Mouse (Mus musculus) megakaryocyte, embryonic 14.5 days (primary cell): ENCODE data around the gene Rsph14. TPM values are rescaled to one million over a fixed set of nuclear protein-coding genes. Genes with fewer than 3 reads are reported as not detected.

Experiments used
- H3K27me3 ChIP-seq: replicated peaks from 2 replicates; pipeline ENCODE3; 2012; ENCODE audit warnings: inconsistent platforms
- H3K36me3 ChIP-seq: replicated peaks from 2 replicates; pipeline ENCODE3; 2012; ENCODE audit warnings: low read length, inconsistent platforms, mixed read lengths
- H3K4me1 ChIP-seq: 2 replicates; pipeline ENCODE4 v1.6.1; 2012; ENCODE audit warnings: inconsistent platforms
- H3K4me3 ChIP-seq: replicated peaks from 2 replicates; pipeline ENCODE3; 2012; ENCODE audit warnings: moderate library complexity, mild to moderate bottlenecking, inconsistent platforms
- H3K9me3 ChIP-seq: 2 replicates; pipeline ENCODE4 v1.6.1; 2012; ENCODE audit warnings: inconsistent platforms
- FLI1 ChIP-seq: IDR thresholded peaks from 2 replicates; pipeline ENCODE4 v1.6.1; 2012; ENCODE audit warnings: low read length, inconsistent platforms, mixed read lengths
- GATA1 ChIP-seq: IDR thresholded peaks from 3 replicates; pipeline ENCODE4 v1.6.1; 2012; ENCODE audit warnings: mixed read lengths, low read length, inconsistent platforms, borderline replicate concordance
- polyA plus RNA-seq: library from polyadenylated mRNA; stranded (reverse); fragments of >175 nt; gene quantifications from 2 replicates; pipeline ENCODE4 v1.2.3, GENCODE M21; 2012; ENCODE audit warnings: low replicate concordance; ENCODE audit not compliant: insufficient read depth

Rsph14 gene
- polyA plus RNA-seq, 1 experiment, result not detected

- Histone ChIP-seq H3K4me1 (peaks cover 72% of the 10 kb centered on the region), H3K9me3 (no peaks in the 10 kb centered on the region), H3K36me3 (no peaks in the 10 kb centered on the region), H3K4me3 (peak overlapping the region; percentile 5), H3K27me3 (peaks cover 10% of the 10 kb centered on the region)
- no peak for TF ChIP-seq GATA1
- no peak for TF ChIP-seq FLI1
Measured at GRCm38 (mm10) chr10:74939300-74939699, 93.1 kb downstream of the Rsph14 start.

DNA sequence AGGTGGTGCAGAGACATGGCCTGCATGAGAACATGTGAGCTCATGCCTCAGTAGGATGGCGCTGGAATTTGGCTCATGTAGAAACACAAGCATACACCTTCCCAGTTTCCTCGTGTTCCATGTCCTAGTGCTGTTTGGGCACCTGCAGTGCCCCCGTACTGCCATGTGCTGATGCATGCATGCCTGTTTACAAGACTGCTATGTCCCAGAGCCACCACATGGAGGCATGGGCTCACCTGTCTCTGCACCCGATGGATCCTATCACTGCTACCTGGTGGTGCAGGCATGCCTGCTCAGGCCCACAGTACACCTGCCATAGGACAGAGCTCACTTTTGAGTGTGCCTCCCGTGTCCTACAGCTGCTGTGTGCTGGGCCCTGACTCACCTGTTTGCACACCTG lies 94.0 kb downstream of the Rsph14 start:
- H3K9me3 ChIP-seq, result no peaks in the 10 kb centered on the region
- peaks cover 16% of the 10 kb centered on the region for H3K27me3 ChIP-seq
- H3K4me1 ChIP-seq, result peaks cover 81% of the 10 kb centered on the region
- H3K4me3 ChIP-seq, result no peak overlapping the region
- H3K36me3 ChIP-seq, result no peaks in the 10 kb centered on the region
- TF ChIP-seq GATA1 (no peak), FLI1 (no peak)

DNA sequence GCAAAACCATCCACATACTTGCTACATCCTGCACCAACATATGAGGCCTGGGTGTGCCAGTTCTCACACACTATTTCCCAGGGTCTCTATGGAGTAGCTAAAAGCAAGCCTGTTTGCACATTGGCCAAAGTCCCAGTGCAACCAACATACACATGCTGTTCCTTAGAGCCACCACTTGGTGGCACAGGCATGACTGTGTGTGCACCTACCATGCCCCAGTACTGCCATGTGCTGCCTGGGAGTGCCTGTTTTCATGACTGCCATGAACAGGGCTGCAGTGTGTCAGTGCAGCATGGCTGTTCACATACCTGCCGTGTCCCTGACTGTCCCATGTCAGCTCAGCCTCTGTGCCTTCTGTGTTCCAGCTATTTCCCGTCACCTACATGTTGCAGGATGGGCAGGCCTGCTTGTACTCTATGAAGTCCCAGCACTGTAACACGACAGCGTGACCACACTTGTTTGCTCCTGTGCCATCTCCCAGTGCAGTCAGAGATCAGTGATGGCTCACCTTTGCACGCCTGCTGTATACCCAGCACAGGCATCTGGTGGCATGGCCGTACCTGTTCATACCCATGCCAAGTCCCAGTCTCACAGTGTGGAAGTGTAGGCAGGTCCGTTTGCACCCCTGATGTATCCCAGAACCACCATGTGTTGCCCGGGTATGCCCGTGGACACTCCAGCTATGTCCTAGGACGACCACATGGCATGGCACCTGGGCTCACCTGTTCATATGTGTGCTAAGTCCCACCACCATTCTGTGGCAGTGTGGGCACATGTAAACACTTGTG lies 95.2 kb downstream of the Rsph14 start:
- Histone ChIP-seq H3K36me3 (no peaks in the 10 kb centered on the region), H3K27me3 (peaks cover 24% of the 10 kb centered on the region), H3K9me3 (no peaks in the 10 kb centered on the region), H3K4me1 (peaks cover 93% of the 10 kb centered on the region), H3K4me3 (peak overlapping the region; percentile 76)
- no peak for TF ChIP-seq GATA1
- TF ChIP-seq FLI1, result no peak

GRCm38 (mm10) chr10:74935016-74935415 lies 97.4 kb downstream of the Rsph14 start:
- H3K27me3 ChIP-seq, result peaks cover 26% of the 10 kb centered on the region
- no peaks in the 10 kb centered on the region for H3K9me3 ChIP-seq
- H3K36me3 ChIP-seq, result no peaks in the 10 kb centered on the region
- peak overlapping the region; percentile 12 for H3K4me3 ChIP-seq
- H3K4me1 ChIP-seq, result peaks cover 84% of the 10 kb centered on the region
- TF ChIP-seq FLI1 (no peak), GATA1 (no peak)

DNA sequence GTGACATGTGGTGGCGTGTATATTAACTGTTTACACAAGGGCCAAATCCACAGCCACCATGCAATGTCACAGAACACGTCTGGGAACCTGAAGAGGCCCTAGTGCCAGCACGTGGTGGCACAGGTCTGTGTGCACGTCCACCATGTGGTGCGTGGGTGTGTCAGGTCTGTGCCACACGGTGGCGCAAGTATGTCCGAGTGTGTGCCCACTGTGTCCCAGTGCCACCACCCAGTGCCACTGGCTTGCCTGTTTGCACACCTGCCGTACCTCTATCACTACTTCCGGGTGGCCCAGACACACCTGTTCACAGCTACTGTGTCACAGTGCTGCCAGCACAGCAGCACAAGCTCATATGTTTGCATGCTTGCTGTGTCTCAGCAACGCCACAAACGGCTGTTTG lies 97.9 kb downstream of the Rsph14 start:
- TF ChIP-seq GATA1 (no peak), FLI1 (no peak)
- H3K4me1 ChIP-seq, result peaks cover 84% of the 10 kb centered on the region
- peaks cover 30% of the 10 kb centered on the region for H3K27me3 ChIP-seq
- no peaks in the 10 kb centered on the region for H3K9me3 ChIP-seq
- no peaks in the 10 kb centered on the region for H3K36me3 ChIP-seq
- H3K4me3 ChIP-seq, result peak overlapping the region; percentile 54

- Histone ChIP-seq H3K27me3 (peaks cover 37% of the 10 kb centered on the region), H3K4me1 (peaks cover 84% of the 10 kb centered on the region), H3K9me3 (no peaks in the 10 kb centered on the region), H3K36me3 (no peaks in the 10 kb centered on the region), H3K4me3 (peak overlapping the region; percentile 51)
- TF ChIP-seq GATA1, result no peak; the same call in 2 of the 3 replicates
- TF ChIP-seq FLI1, result no peak
Measured at GRCm38 (mm10) chr10:74933548-74934190, 98.7 kb downstream of the Rsph14 start.

GRCm38 (mm10) chr10:74932487-74932886 lies 99.9 kb downstream of the Rsph14 start:
- TF ChIP-seq FLI1 (no peak), GATA1 (no peak)
- peaks cover 47% of the 10 kb centered on the region for H3K27me3 ChIP-seq

GRCm38 (mm10) chr10:74931631-74932030 lies 100.8 kb downstream of the Rsph14 start:
- peaks cover 7% of the 10 kb centered on the region; the same call in 1 of the 2 replicates for H3K9me3 ChIP-seq
- H3K4me3 ChIP-seq, result no peak overlapping the region
- H3K4me1 ChIP-seq, result peaks cover 76% of the 10 kb centered on the region
- H3K27me3 ChIP-seq, result peaks cover 47% of the 10 kb centered on the region
- no peaks in the 10 kb centered on the region for H3K36me3 ChIP-seq
- TF ChIP-seq FLI1 (no peak), GATA1 (no peak)

More at GRCm38 (mm10) chr10:74932487-74932886, 99.9 kb downstream of the Rsph14 start:
- H3K4me3 ChIP-seq, result peak overlapping the region; percentile 19
- H3K36me3 ChIP-seq, result no peaks in the 10 kb centered on the region
- H3K4me1 ChIP-seq, result peaks cover 83% of the 10 kb centered on the region
- H3K9me3 ChIP-seq, result peaks cover 6% of the 10 kb centered on the region; the same call in 1 of the 2 replicates

DNA sequence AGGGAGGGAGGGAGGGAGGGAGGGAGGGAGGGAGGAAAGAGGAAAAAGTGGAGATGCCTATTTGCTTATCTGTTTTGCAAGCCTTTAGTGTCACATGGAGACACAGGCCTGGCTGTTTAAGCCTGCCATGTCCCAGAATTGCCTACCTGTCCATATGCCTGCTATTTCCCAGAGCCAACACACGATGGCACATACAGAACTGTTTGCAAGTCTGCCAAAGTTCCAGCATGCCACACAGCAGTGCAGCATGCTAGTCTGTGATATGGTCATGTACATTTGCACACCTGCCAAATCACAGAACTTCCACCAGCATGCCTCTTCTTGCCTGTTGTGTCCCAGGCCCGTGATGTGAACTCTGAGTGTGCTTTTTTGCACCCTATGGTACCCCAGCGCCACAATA lies 101.8 kb downstream of the Rsph14 start:
- peaks cover 54% of the 10 kb centered on the region for H3K27me3 ChIP-seq
- peaks cover 9% of the 10 kb centered on the region; the same call in 1 of the 2 replicates for H3K9me3 ChIP-seq
- TF ChIP-seq GATA1 (no peak), FLI1 (no peak)
- H3K4me1 ChIP-seq, result peaks cover 76% of the 10 kb centered on the region
- no peak overlapping the region for H3K4me3 ChIP-seq
- no peaks in the 10 kb centered on the region for H3K36me3 ChIP-seq

DNA sequence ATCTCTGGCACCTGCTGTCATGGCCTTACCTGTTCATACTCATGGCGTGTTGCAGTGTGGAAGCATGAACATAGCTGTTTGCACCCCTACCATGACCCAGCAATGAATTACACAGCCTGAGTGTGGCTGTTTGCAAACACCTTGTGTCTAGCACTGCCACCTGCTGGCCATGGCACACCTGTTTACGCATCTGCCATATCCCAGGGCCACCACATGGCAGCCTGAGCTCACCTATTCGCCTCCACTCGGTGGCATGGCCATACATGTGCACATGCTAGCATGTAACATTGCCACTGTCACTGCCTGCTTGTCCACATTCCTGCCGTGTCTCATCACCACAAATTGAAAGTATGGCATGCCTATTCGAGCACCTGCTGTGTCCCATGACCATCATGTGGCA lies 102.8 kb downstream of the Rsph14 start:
- Histone ChIP-seq H3K9me3 (peaks cover 9% of the 10 kb centered on the region; the same call in 1 of the 2 replicates), H3K27me3 (peaks cover 58% of the 10 kb centered on the region), H3K4me3 (peak overlapping the region; percentile 64), H3K36me3 (no peaks in the 10 kb centered on the region), H3K4me1 (peaks cover 73% of the 10 kb centered on the region)
- no peak for TF ChIP-seq GATA1
- TF ChIP-seq FLI1, result no peak

- Histone ChIP-seq H3K4me3 (peak overlapping the region; percentile 34), H3K9me3 (peaks cover 9% of the 10 kb centered on the region; the same call in 1 of the 2 replicates), H3K4me1 (peaks cover 67% of the 10 kb centered on the region), H3K36me3 (no peaks in the 10 kb centered on the region), H3K27me3 (peaks cover 57% of the 10 kb centered on the region)
- TF ChIP-seq GATA1 (no peak), FLI1 (no peak)
Measured at GRCm38 (mm10) chr10:74928276-74928675, 104.1 kb downstream of the Rsph14 start.
